Mouse (Mus musculus): ENCODE results near the gene Prlh.

GRCm38 (mm10) chr1:90909631-90910152 lies 43.2 kb upstream of the Prlh start:
- no peak for TF ChIP-seq POLR2AphosphoS2 (IDR thresholded peaks at IDR 0.05; ENCODE audit: insufficient read length, low read depth)
- no peak for TF ChIP-seq POLR2A (IDR thresholded peaks at IDR 0.05; ENCODE audit: insufficient read length, low read depth)
- TF ChIP-seq MYOG (IDR thresholded peaks at IDR 0.05; ENCODE audit: control insufficient read depth in 1 of 3, insufficient read depth in 1 of 3, insufficient read length in 2 of 3, low read depth in 2 of 3) = peak in 1 of 3 experiments; percentile 53
- no peak for TF ChIP-seq E2F4 (IDR thresholded peaks at IDR 0.05; ENCODE audit: insufficient read depth)
- TF ChIP-seq CEBPB (IDR thresholded peaks at IDR 0.05; ENCODE audit: insufficient read depth, poor library complexity, severe bottlenecking) = no peak
- TF ChIP-seq TCF12 (IDR thresholded peaks at IDR 0.05; ENCODE audit: insufficient read depth, poor library complexity, severe bottlenecking) = no peak
